Mouse (Mus musculus) midbrain, postnatal 0 days (tissue): ENCODE measurements at regions not wholly inside any gene's neighbourhood (a gene's known extent, or its start where the extent isn't known, plus 50 kb on each side); places are given as distances from the start of the nearest gene placed in this dataset.

Experiments
- ATAC-seq: fragments of 200-750 bp; cut with Nextera tagmentation; 2 replicates; pipeline ENCODE4 v1.8.0; 2017; ENCODE audit warnings: moderate number of reproducible peaks, mild to moderate bottlenecking, moderate TSS enrichment, moderate library complexity; ENCODE audit not compliant: low FRiP score
- DNase-seq: peaks from one replicate; pipeline ENCODE4 v3.0.0-alpha.2; 2015; ENCODE audit warnings: low spot score
- H3K27ac ChIP-seq: fragments of 300-500 bp; sonication (generic); 2 replicates; pipeline ENCODE4 v1.5.1; 2014; ENCODE audit warnings: low read depth, mild to moderate bottlenecking, low read length, mixed read lengths
- H3K27me3 ChIP-seq: fragments of 300-500 bp; sonication (generic); 2 replicates; pipeline ENCODE4 v1.6.1; 2014; ENCODE audit warnings: low read length, control low read depth, mixed read lengths; ENCODE audit not compliant: insufficient read depth
- H3K36me3 ChIP-seq: fragments of 300-500 bp; sonication (generic); 2 replicates; pipeline ENCODE4 v1.6.1; 2014; ENCODE audit warnings: low read length, control low read depth, mixed read lengths; ENCODE audit not compliant: insufficient read depth
- H3K4me1 ChIP-seq: fragments of 300-500 bp; sonication (generic); 2 replicates; pipeline ENCODE4 v1.6.1; 2014; ENCODE audit warnings: mild to moderate bottlenecking, control low read depth, antibody characterized with exemption, low read length, mixed read lengths; ENCODE audit not compliant: insufficient read depth
- H3K4me2 ChIP-seq: fragments of 300-500 bp; sonication (generic); 2 replicates; pipeline ENCODE4 v1.6.1; 2014; ENCODE audit warnings: low read depth, mild to moderate bottlenecking, low read length, mixed read lengths; ENCODE audit not compliant: poor library complexity, severe bottlenecking
- H3K4me3 ChIP-seq: fragments of 300-500 bp; sonication (generic); 2 replicates; pipeline ENCODE4 v1.5.1; 2014; ENCODE audit warnings: low read depth, mild to moderate bottlenecking, low read length, moderate library complexity
- H3K9ac ChIP-seq: fragments of 300-500 bp; sonication (generic); replicated peaks from 2 replicates; pipeline ENCODE4 v1.6.1; 2014; ENCODE audit warnings: mild to moderate bottlenecking, low read length, moderate library complexity, mixed read lengths; ENCODE audit not compliant: poor library complexity, severe bottlenecking
- H3K9me3 ChIP-seq: fragments of 300-500 bp; sonication (generic); 2 replicates; pipeline ENCODE4 v1.6.1; 2016; ENCODE audit warnings: low read length, control low read depth
- CTCF ChIP-seq: IDR thresholded peaks from 2 replicates; pipeline ENCODE4 v1.5.1; 2016; ENCODE audit warnings: antibody characterized with exemption, mild to moderate bottlenecking
- WGBS: fragments of 180-500 bp; shearing (Covaris S2); extraction: QIAGEN DNeasy Blood & Tissue Kit; methylation state at CpG from one replicate; pipeline ENCODE4 v1.1.7; 2014; 5-methylcytosine and 5-hydroxymethylcytosine counted together

- H3K4me3 ChIP-seq, result no peak overlapping the region
- H3K4me1 ChIP-seq, result no peaks in the 10 kb centered on the region
- H3K9ac ChIP-seq, result no peak overlapping the region
- 15% methylated on average over 1 of the region's 1 CpGs for WGBS
- H3K27ac ChIP-seq, result no peak overlapping the region
- no peak for DNase-seq
- no peak overlapping the region for H3K4me2 ChIP-seq
- no peak for ATAC-seq
- no peaks in the 10 kb centered on the region for H3K27me3 ChIP-seq
- no peak for TF ChIP-seq CTCF
- H3K36me3 ChIP-seq, result no peaks in the 10 kb centered on the region
- no peaks in the 10 kb centered on the region for H3K9me3 ChIP-seq
These were observed 403.4 kb downstream of the Tmem161b start for GRCm38 (mm10) chr13:84625527-84625926.

GRCm38 (mm10) chr13:84625927-84626326 is 403.8 kb downstream of the Tmem161b start:
- no peak for DNase-seq
- ATAC-seq, result no peak
- H3K4me3 ChIP-seq, result no peak overlapping the region
- H3K9ac ChIP-seq, result no peak overlapping the region
- no peak overlapping the region for H3K27ac ChIP-seq
- H3K27me3 ChIP-seq, result no peaks in the 10 kb centered on the region
- no peaks in the 10 kb centered on the region for H3K4me1 ChIP-seq
- H3K36me3 ChIP-seq, result no peaks in the 10 kb centered on the region
- TF ChIP-seq CTCF, result no peak
- WGBS, result 22% methylated on average over 2 of the region's 2 CpGs
- H3K4me2 ChIP-seq, result no peak overlapping the region
- no peaks in the 10 kb centered on the region for H3K9me3 ChIP-seq

- ATAC-seq (no peak), DNase-seq (peak; percentile 62)
- no peaks in the 10 kb centered on the region for H3K4me1 ChIP-seq
- no peak overlapping the region for H3K9ac ChIP-seq
- H3K27me3 ChIP-seq, result no peaks in the 10 kb centered on the region
- peak; percentile 40; the same call in 1 of the 2 replicates for TF ChIP-seq CTCF
- WGBS, result 28% methylated on average over 1 of the region's 1 CpGs
- H3K9me3 ChIP-seq, result no peaks in the 10 kb centered on the region
- H3K4me2 ChIP-seq, result no peak overlapping the region
- H3K27ac ChIP-seq, result no peak overlapping the region
- H3K36me3 ChIP-seq, result no peaks in the 10 kb centered on the region
- no peak overlapping the region for H3K4me3 ChIP-seq
These were observed 404.3 kb downstream of the Tmem161b start for GRCm38 (mm10) chr13:84626397-84626796.

DNA sequence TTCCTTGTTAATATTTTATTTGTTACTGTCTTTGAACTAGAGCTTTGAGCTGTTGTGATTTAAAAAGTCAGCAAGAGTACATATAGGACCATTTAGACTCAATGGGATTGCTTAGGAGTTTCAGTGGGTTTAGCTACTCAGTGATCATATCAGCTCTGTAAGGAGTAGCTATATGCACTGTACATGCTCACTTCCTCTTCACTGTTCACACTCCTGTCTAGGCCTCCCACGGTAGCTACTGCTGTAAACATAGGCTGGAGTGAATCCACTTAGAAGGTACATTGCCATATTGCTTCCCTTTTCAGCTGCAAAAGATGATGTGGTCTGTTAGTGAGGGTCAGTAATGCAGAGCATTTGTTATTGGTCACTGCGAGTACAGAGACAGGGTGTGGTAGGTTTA is 408.6 kb downstream of the Tmem161b start:
- 85% methylated on average over 2 of the region's 2 CpGs for WGBS
- no peak for TF ChIP-seq CTCF
- Histone ChIP-seq H3K4me2 (no peak overlapping the region), H3K9ac (no peak overlapping the region), H3K27me3 (no peaks in the 10 kb centered on the region), H3K4me3 (no peak overlapping the region), H3K36me3 (no peaks in the 10 kb centered on the region), H3K27ac (no peak overlapping the region), H3K9me3 (no peaks in the 10 kb centered on the region), H3K4me1 (no peaks in the 10 kb centered on the region)
- DNase-seq (no peak), ATAC-seq (no peak)

- H3K4me3 ChIP-seq, result no peak overlapping the region
- WGBS, result 85% methylated on average over 5 of the region's 5 CpGs
These were observed 410.4 kb downstream of the Tmem161b start for GRCm38 (mm10) chr13:84632493-84632892.

GRCm38 (mm10) chr13:84636831-84637230 is 414.7 kb downstream of the Tmem161b start:
- no peak for TF ChIP-seq CTCF
- Histone ChIP-seq H3K4me2 (no peak overlapping the region), H3K9ac (no peak overlapping the region), H3K36me3 (no peaks in the 10 kb centered on the region), H3K4me1 (no peaks in the 10 kb centered on the region), H3K27ac (no peak overlapping the region), H3K27me3 (no peaks in the 10 kb centered on the region), H3K4me3 (no peak overlapping the region), H3K9me3 (no peaks in the 10 kb centered on the region)
- no peak for DNase-seq
- ATAC-seq, result no peak

More at GRCm38 (mm10) chr13:84632493-84632892, 410.4 kb downstream of the Tmem161b start:
- Histone ChIP-seq H3K9me3 (no peaks in the 10 kb centered on the region), H3K4me1 (no peaks in the 10 kb centered on the region), H3K9ac (no peak overlapping the region), H3K36me3 (no peaks in the 10 kb centered on the region), H3K4me2 (no peak overlapping the region), H3K27ac (no peak overlapping the region), H3K27me3 (no peaks in the 10 kb centered on the region)
- no peak for ATAC-seq
- no peak for DNase-seq
- no peak for TF ChIP-seq CTCF

GRCm38 (mm10) chr13:84637606-84638005 is 415.5 kb downstream of the Tmem161b start:
- H3K27ac ChIP-seq, result no peak overlapping the region
- H3K36me3 ChIP-seq, result no peaks in the 10 kb centered on the region
- ATAC-seq, result no peak
- WGBS, result 89% methylated on average over 1 of the region's 1 CpGs
- no peaks in the 10 kb centered on the region for H3K4me1 ChIP-seq
- no peak overlapping the region for H3K4me3 ChIP-seq
- no peak for DNase-seq
- H3K4me2 ChIP-seq, result no peak overlapping the region
- no peaks in the 10 kb centered on the region for H3K9me3 ChIP-seq
- no peak overlapping the region for H3K9ac ChIP-seq
- no peak for TF ChIP-seq CTCF
- H3K27me3 ChIP-seq, result no peaks in the 10 kb centered on the region
